ENCODE assay signal across 8 mouse cellular contexts in the genomic region with DNA sequence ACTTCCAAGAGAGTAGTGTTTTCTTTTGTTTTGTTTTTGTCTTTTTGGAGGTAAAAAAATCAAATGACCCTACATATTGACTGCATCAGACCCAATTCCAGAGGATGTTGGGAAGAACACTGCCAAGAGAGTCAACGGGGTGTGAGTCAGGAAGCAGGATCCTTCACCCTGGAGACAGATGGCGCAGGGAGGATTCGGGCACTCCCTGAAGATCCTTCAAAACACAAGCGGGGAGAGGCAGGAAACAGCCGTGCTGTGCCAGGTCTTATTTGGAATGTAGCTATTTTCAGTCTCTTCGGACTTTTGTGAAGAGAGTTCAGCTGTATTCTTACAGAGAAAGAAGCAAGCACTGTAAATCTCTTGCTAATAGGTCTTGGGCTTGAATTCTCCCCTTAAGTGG.
DNase-seq lines count a peak whose midpoint lies in the region; ATAC-seq and TF ChIP-seq lines count a peak whose summit lies in the region.

No protein-coding gene starts in this region.

- WGBS in hindbrain, postnatal 0 days, result 47% methylated on average over 6 of the region's 6 CpGs
- WGBS in hindbrain, embryonic 11.5 days, result 83% methylated on average over 6 of the region's 6 CpGs

- intact Hi-C loops in heart, postnatal 10 days (cut with DNase I), result loop anchor here (5.0 kb wide), 1 partner anchor 119 kb away; a partner anchor contains a TSS

- H3K27ac ChIP-seq in hindbrain, postnatal 0 days, result no peak overlapping the region
- H3K27ac ChIP-seq in hindbrain, embryonic 11.5 days (ENCODE audit: low read depth, low read length), result no peak overlapping the region
- no peak overlapping the region for H3K27ac ChIP-seq in layer of hippocampus, adult 2 months

- no peak overlapping the region for H3K4me3 ChIP-seq in hindbrain, postnatal 0 days (ENCODE audit: low read length)
- no peak overlapping the region for H3K4me3 ChIP-seq in hindbrain, embryonic 11.5 days (ENCODE audit: low read depth, low read length)
- H3K4me3 ChIP-seq in layer of hippocampus, adult 2 months, result no peak overlapping the region

- H3K4me2 ChIP-seq in hindbrain, postnatal 0 days (ENCODE audit: low read depth, low read length), result 0 out of 2 replicates have a peak overlapping the region, but pooled peaks have one; percentile 13
- no peak overlapping the region for H3K4me2 ChIP-seq in hindbrain, embryonic 11.5 days (replicated peaks; ENCODE audit: low read depth, low read length)

- no peaks in the 10 kb centered on the region for H3K27me3 ChIP-seq in hindbrain, postnatal 0 days (ENCODE audit: insufficient read depth, low read length)
- H3K27me3 ChIP-seq in hindbrain, embryonic 11.5 days (ENCODE audit: control insufficient read depth, insufficient read depth, low read length), result no peaks in the 10 kb centered on the region

- TF ChIP-seq CTCF in hindbrain, postnatal 0 days (IDR thresholded peaks at IDR 0.05; ENCODE audit: low read depth), result no peak
- no peak for TF ChIP-seq CTCF in layer of hippocampus, adult 2 months (conservative IDR thresholded peaks at IDR 0.05)

- DNase-seq in hindbrain, postnatal 0 days (ENCODE audit: low spot score), result no peak
- no peak for DNase-seq in hindbrain, embryonic 11.5 days (ENCODE audit: low spot score)
- peak; percentile 92 for DNase-seq in cerebellum, adult 9-11 months
- peak; percentile 57 to 68 for DNase-seq in heart, postnatal 10 days
- peak; percentile 82 for DNase-seq in lung, postnatal 25 days (ENCODE audit: low spot score)
- no peak for DNase-seq in layer of hippocampus, adult 2 months (ENCODE audit: low spot score in 2 of 2)
- no peak for DNase-seq in yolk sac, embryonic 10.5 days (ENCODE audit: low spot score)
- no peak for DNase-seq in spleen, postnatal 10 days (ENCODE audit: low spot score in 2 of 2)

- H3K9ac ChIP-seq in hindbrain, postnatal 0 days (replicated peaks; ENCODE audit: low read length), result no peak overlapping the region
- no peak overlapping the region for H3K9ac ChIP-seq in hindbrain, embryonic 11.5 days (ENCODE audit: low read depth, low read length)

- H3K9me3 ChIP-seq in hindbrain, postnatal 0 days (ENCODE audit: low read length), result no peaks in the 10 kb centered on the region
- H3K9me3 ChIP-seq in hindbrain, embryonic 11.5 days (ENCODE audit: control insufficient read depth, low read length), result no peaks in the 10 kb centered on the region

- no peaks in the 10 kb centered on the region for H3K36me3 ChIP-seq in hindbrain, postnatal 0 days (ENCODE audit: insufficient read depth, low read length)
- H3K36me3 ChIP-seq in hindbrain, embryonic 11.5 days (ENCODE audit: control insufficient read depth, insufficient read depth, low read length), result no peaks in the 10 kb centered on the region

- no peak for ATAC-seq in hindbrain, postnatal 0 days
- no peak for ATAC-seq in hindbrain, embryonic 11.5 days (ENCODE audit: low FRiP score)

- H3K4me1 ChIP-seq in hindbrain, postnatal 0 days (ENCODE audit: insufficient read depth, low read length), result no peaks in the 10 kb centered on the region
- H3K4me1 ChIP-seq in hindbrain, embryonic 11.5 days (replicated peaks; ENCODE audit: control insufficient read depth, insufficient read depth, low read length), result no peaks in the 10 kb centered on the region

Comparison
In these comparisons a context has a peak if more than half of its experiments do, and no peak if none do; other contexts are left out.
1. DNase-seq: peak in cerebellum, adult 9-11 months (single experiment), heart, postnatal 10 days (2 of 2) and lung, postnatal 25 days (single experiment); none in hindbrain, postnatal 0 days (single experiment), hindbrain, embryonic 11.5 days (single experiment), layer of hippocampus, adult 2 months (0 of 2), yolk sac, embryonic 10.5 days (single experiment) and spleen, postnatal 10 days (0 of 2).